10 mouse cellular contexts compared by ENCODE assay signal in genomic region chr9:108786494-108786893, GRCm38 (mm10). TPM values are rescaled to one million over a fixed set of nuclear protein-coding genes. Genes with fewer than 3 reads are reported as not detected.
DNase-seq lines count a peak whose midpoint lies in the region; ATAC-seq lines count a peak whose summit lies in the region.
"Had no signal": no experiment of that assay in that cellular context is flagged by ENCODE, and none has a peak within 500 bp of the region (broad histone marks: within the 10 kb centered on the region; RNA-seq: fewer than 3 reads in every experiment).

No protein-coding gene starts in this region.

- DNase-seq in intestine, embryonic 14.5 days (ENCODE audit: low spot score): no peak
- peak; percentile 37 for DNase-seq in adipocyte (ENCODE audit: low spot score)
- DNase-seq in forebrain, embryonic 14.5 days (ENCODE audit: low spot score): no peak
- no peak for DNase-seq in midbrain, embryonic 10.5 days (ENCODE audit: low spot score)
- DNase-seq in cerebellum, adult 8-10 months: no peak
- DNase-seq: cerebellum, adult 9-10 months; kidney, adult 11 months; right cerebral cortex, postnatal 14 days had no signal

- H3K4me2 ChIP-seq in intestine, embryonic 14.5 days (ENCODE audit: low read length): peak overlapping the region; percentile 15; the same call in 1 of the 2 replicates
- H3K4me2 ChIP-seq in intestine, embryonic 16.5 days (ENCODE audit: low read depth, low read length): no peak overlapping the region
- peak overlapping the region; percentile 79 for H3K4me2 ChIP-seq in forebrain, embryonic 14.5 days (ENCODE audit: low read length)

- no peaks in the 10 kb centered on the region for H3K9me3 ChIP-seq in intestine, embryonic 14.5 days (ENCODE audit: control insufficient read depth, low read length)
- H3K9me3 ChIP-seq in intestine, embryonic 16.5 days (ENCODE audit: control insufficient read depth, low read length): no peaks in the 10 kb centered on the region
- no peaks in the 10 kb centered on the region for H3K9me3 ChIP-seq in forebrain, embryonic 14.5 days (replicated peaks; ENCODE audit: control insufficient read depth, low read length)
- H3K9me3 ChIP-seq in midbrain, embryonic 10.5 days (replicated peaks): no peaks in the 10 kb centered on the region

- H3K9ac ChIP-seq in intestine, embryonic 14.5 days (ENCODE audit: low read length): no peak overlapping the region
- no peak overlapping the region for H3K9ac ChIP-seq in intestine, embryonic 16.5 days (ENCODE audit: low read depth, low read length)
- H3K9ac ChIP-seq in forebrain, embryonic 14.5 days (ENCODE audit: low read length): no peak overlapping the region; the same call in 1 of the 2 replicates

- peaks cover 9% of the 10 kb centered on the region; the same call in 1 of the 2 replicates for H3K36me3 ChIP-seq in intestine, embryonic 14.5 days (ENCODE audit: control insufficient read depth, insufficient read depth, low read length)
- H3K36me3 ChIP-seq in intestine, embryonic 16.5 days (ENCODE audit: control insufficient read depth, insufficient read depth, low read length): no peaks in the 10 kb centered on the region
- peaks cover 16% of the 10 kb centered on the region; the same call in 1 of the 2 replicates for H3K36me3 ChIP-seq in forebrain, embryonic 14.5 days (ENCODE audit: control insufficient read depth, insufficient read depth, low read length)
- peaks cover 28% of the 10 kb centered on the region for H3K36me3 ChIP-seq in midbrain, embryonic 10.5 days

- no peak overlapping the region for H3K27ac ChIP-seq in intestine, embryonic 14.5 days (ENCODE audit: low read depth)
- no peak overlapping the region for H3K27ac ChIP-seq in intestine, embryonic 16.5 days (ENCODE audit: low read length)
- no peak overlapping the region for H3K27ac ChIP-seq in forebrain, embryonic 14.5 days (ENCODE audit: low read depth, low read length)
- no peak overlapping the region for H3K27ac ChIP-seq in midbrain, embryonic 10.5 days (replicated peaks)

- H3K4me3 ChIP-seq in intestine, embryonic 14.5 days (ENCODE audit: low read depth, low read length): no peak overlapping the region
- H3K4me3 ChIP-seq in intestine, embryonic 16.5 days (ENCODE audit: low read length): no peak overlapping the region
- peak overlapping the region; percentile 89 for H3K4me3 ChIP-seq in forebrain, embryonic 14.5 days (ENCODE audit: low read depth, low read length)
- H3K4me3 ChIP-seq in midbrain, embryonic 10.5 days: peak overlapping the region; percentile 90

- no peaks in the 10 kb centered on the region for H3K27me3 ChIP-seq in intestine, embryonic 14.5 days (replicated peaks; ENCODE audit: control insufficient read depth, insufficient read depth, low read length)
- H3K27me3 ChIP-seq in intestine, embryonic 16.5 days (replicated peaks; ENCODE audit: control insufficient read depth, insufficient read depth, low read length): no peaks in the 10 kb centered on the region
- H3K27me3 ChIP-seq in forebrain, embryonic 14.5 days (replicated peaks; ENCODE audit: control insufficient read depth, insufficient read depth, low read length): no peaks in the 10 kb centered on the region
- H3K27me3 ChIP-seq in midbrain, embryonic 10.5 days (ENCODE audit: low read depth, poor library complexity, severe bottlenecking): no peaks in the 10 kb centered on the region

- ATAC-seq in intestine, embryonic 14.5 days (replicated peaks; ENCODE audit: low FRiP score, low TSS enrichment, low read depth): no peak
- ATAC-seq in intestine, embryonic 16.5 days: no peak
- no peak for ATAC-seq in forebrain, embryonic 14.5 days
- no peak for ATAC-seq in cerebellum, adult (ENCODE audit: insufficient number of reproducible peaks, low FRiP score, low TSS enrichment)

- peaks cover 29% of the 10 kb centered on the region for H3K4me1 ChIP-seq in intestine, embryonic 14.5 days (replicated peaks; ENCODE audit: control insufficient read depth, insufficient read depth, low read length)
- peaks cover 31% of the 10 kb centered on the region for H3K4me1 ChIP-seq in intestine, embryonic 16.5 days (ENCODE audit: control insufficient read depth, insufficient read depth, low read length)
- peaks cover 45% of the 10 kb centered on the region for H3K4me1 ChIP-seq in forebrain, embryonic 14.5 days (ENCODE audit: control insufficient read depth, insufficient read depth, low read length)
- H3K4me1 ChIP-seq in midbrain, embryonic 10.5 days: peaks cover 84% of the 10 kb centered on the region

- 76% methylated on average over 1 of the region's 1 CpGs for WGBS in intestine, embryonic 14.5 days
- 83% methylated on average over 1 of the region's 1 CpGs for WGBS in intestine, embryonic 16.5 days
- 94% methylated on average over 1 of the region's 1 CpGs for WGBS in forebrain, embryonic 14.5 days
- WGBS in midbrain, embryonic 10.5 days: 94% methylated on average over 1 of the region's 1 CpGs

RNA-seq across cellular contexts. Expression of gene Ip6k2, which starts 2.9 kb away (rescaled TPM):
- polyA plus RNA-seq in intestine, embryonic 14.5 days (2014; fragmentation: Nextera tagmentation; extraction: Ambion mirVana): 107 and 110 TPM in 2 replicates
- 57.2 and 59.4 TPM in 2 replicates for polyA plus RNA-seq in intestine, embryonic 16.5 days (2015; fragmentation: Nextera tagmentation; extraction: Ambion mirVana)
- 217 and 221 TPM in 2 replicates for polyA plus RNA-seq in forebrain, embryonic 14.5 days (2014; fragmentation: Nextera tagmentation; extraction: Ambion mirVana)
- polyA plus RNA-seq in midbrain, embryonic 10.5 days (2016; fragmentation: Nextera tagmentation; extraction: Ambion mirVana): 89.0 and 105 TPM in 2 replicates

RNA-seq across cellular contexts. Expression of gene Nckipsd, which starts 21.7 kb away (rescaled TPM):
- 14.3 and 15.3 TPM in 2 replicates for polyA plus RNA-seq in intestine, embryonic 14.5 days (2014; fragmentation: Nextera tagmentation; extraction: Ambion mirVana)
- polyA plus RNA-seq in intestine, embryonic 16.5 days (2015; fragmentation: Nextera tagmentation; extraction: Ambion mirVana): 11.3 and 14.5 TPM in 2 replicates
- polyA plus RNA-seq in forebrain, embryonic 14.5 days (2014; fragmentation: Nextera tagmentation; extraction: Ambion mirVana): 13.6 and 19.2 TPM in 2 replicates
- polyA plus RNA-seq in midbrain, embryonic 10.5 days (2016; fragmentation: Nextera tagmentation; extraction: Ambion mirVana): 14.5 and 17.3 TPM in 2 replicates

RNA-seq across cellular contexts. Expression of gene Celsr3, which starts 39.6 kb away (rescaled TPM):
- 1.3 and 2.1 TPM in 2 replicates for polyA plus RNA-seq in intestine, embryonic 14.5 days (2014; fragmentation: Nextera tagmentation; extraction: Ambion mirVana)
- polyA plus RNA-seq in intestine, embryonic 16.5 days (2015; fragmentation: Nextera tagmentation; extraction: Ambion mirVana): 0.47 and 0.61 TPM in 2 replicates
- polyA plus RNA-seq in forebrain, embryonic 14.5 days (2014; fragmentation: Nextera tagmentation; extraction: Ambion mirVana): 10.7 and 17.6 TPM in 2 replicates
- 3.1 and 5.0 TPM in 2 replicates for polyA plus RNA-seq in midbrain, embryonic 10.5 days (2016; fragmentation: Nextera tagmentation; extraction: Ambion mirVana)

Comparison
In these comparisons a context has a peak if more than half of its experiments do, and no peak if none do; other contexts are left out.
1. H3K4me3 ChIP-seq: peak in forebrain, embryonic 14.5 days (single experiment) and midbrain, embryonic 10.5 days (single experiment); none in intestine, embryonic 14.5 days (single experiment) and intestine, embryonic 16.5 days (single experiment).